Mouse (Mus musculus) liver, postnatal 0 days (tissue): ENCODE measurements around the gene Klf14.

Experiments
- CTCF ChIP-seq: sonication (generic); IDR thresholded peaks from 2 replicates; pipeline ENCODE4 v1.5.1; 2016; ENCODE audit warnings: antibody characterized with exemption, low read depth
- EP300 ChIP-seq: IDR thresholded peaks from 2 replicates; pipeline ENCODE4 v1.6.1; 2016; ENCODE audit warnings: antibody characterized with exemption, low read depth, mild to moderate bottlenecking

- TF ChIP-seq CTCF = no peak
- TF ChIP-seq EP300 = no peak
These were observed 19.7 kb upstream of the Klf14 start for GRCm38 (mm10) chr6:30978615-30979014.
